ENCODE assay signal across 22 mouse cellular contexts in the genomic region with DNA sequence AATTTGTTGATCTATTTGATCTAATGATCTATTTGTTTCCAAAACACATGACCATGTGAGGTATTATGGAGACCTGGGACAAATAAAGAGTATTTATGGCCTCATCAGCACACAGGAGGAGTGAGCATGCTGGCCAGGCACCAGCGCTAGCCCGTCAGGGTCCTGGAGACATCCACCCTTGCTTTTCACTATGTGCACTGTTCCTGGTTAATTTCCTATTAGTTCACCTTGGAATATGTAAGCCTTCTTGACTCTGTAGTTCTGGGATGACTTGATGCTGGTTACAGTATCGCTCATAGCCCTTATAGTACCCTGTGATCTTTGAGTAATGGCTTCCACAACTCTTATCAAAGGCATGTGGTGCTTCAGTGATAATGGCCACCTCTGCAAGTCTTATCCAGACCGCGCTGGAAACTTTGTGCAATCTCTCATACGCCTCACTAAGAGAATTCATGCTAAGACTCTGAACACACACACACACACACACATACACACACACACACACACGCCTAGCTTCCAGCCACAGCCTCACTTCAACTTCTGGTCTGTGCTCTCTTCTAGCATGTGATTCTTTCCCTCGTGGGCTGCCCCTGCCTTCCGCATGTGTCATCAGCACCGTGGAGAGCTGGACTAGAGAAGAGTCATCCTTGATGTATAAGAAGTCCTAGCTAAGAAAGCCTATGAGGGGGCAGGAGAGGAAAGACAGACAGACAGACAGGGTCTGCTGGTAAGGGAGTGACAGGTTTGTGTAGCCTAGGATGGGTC. TPM values are rescaled to one million over a fixed set of nuclear protein-coding genes. Genes with fewer than 3 reads are reported as not detected.
DNase-seq lines count a peak whose midpoint lies in the region; ATAC-seq and TF ChIP-seq lines count a peak whose summit lies in the region.
"Had no signal": no experiment of that assay in that cellular context is flagged by ENCODE, and none has a peak within 500 bp of the region (broad histone marks: within the 10 kb centered on the region; RNA-seq: fewer than 3 reads in every experiment).

No protein-coding gene starts in this region.

- H3K4me1 ChIP-seq in lung, embryonic 14.5 days (ENCODE audit: insufficient read depth), result no peaks in the 10 kb centered on the region
- H3K4me1 ChIP-seq in stomach, postnatal 0 days (replicated peaks; ENCODE audit: control insufficient read depth, insufficient read depth), result no peaks in the 10 kb centered on the region
- H3K4me1 ChIP-seq: hindbrain, embryonic 10.5 days; midbrain, embryonic 15.5 days; neural tube, embryonic 15.5 days had no signal

- no peaks in the 10 kb centered on the region for H3K36me3 ChIP-seq in lung, embryonic 14.5 days (ENCODE audit: insufficient read depth)
- 0 out of 2 replicates have a peak, but pooled peaks cover 3% of the 10 kb centered on the region for H3K36me3 ChIP-seq in stomach, postnatal 0 days (ENCODE audit: control insufficient read depth, insufficient read depth, low read length)

- H3K4me2 ChIP-seq in lung, embryonic 14.5 days, result no peak overlapping the region
- H3K4me2 ChIP-seq in stomach, postnatal 0 days (replicated peaks; ENCODE audit: low read depth), result no peak overlapping the region
- H3K4me2 ChIP-seq: midbrain, embryonic 15.5 days; neural tube, embryonic 15.5 days had no signal

- H3K27ac ChIP-seq in lung, embryonic 14.5 days (ENCODE audit: low read depth), result no peak overlapping the region
- no peak overlapping the region for H3K27ac ChIP-seq in stomach, postnatal 0 days (replicated peaks)
- H3K27ac ChIP-seq: embryonic facial prominence, embryonic 10.5 days; hindbrain, embryonic 10.5 days; hindbrain, postnatal 0 days; macrophage; midbrain, embryonic 15.5 days; neural tube, embryonic 15.5 days had no signal

- TF ChIP-seq CTCF in lung, embryonic 14.5 days (IDR thresholded peaks at IDR 0.05; ENCODE audit: low read depth), result no peak
- TF ChIP-seq CTCF in stomach, postnatal 0 days (IDR thresholded peaks at IDR 0.05; ENCODE audit: low read depth), result no peak

- no peak overlapping the region for H3K4me3 ChIP-seq in lung, embryonic 14.5 days (ENCODE audit: low read depth, low read length)
- H3K4me3 ChIP-seq in stomach, postnatal 0 days (ENCODE audit: low read depth, low read length), result no peak overlapping the region
- H3K4me3 ChIP-seq: embryonic facial prominence, embryonic 10.5 days; hindbrain, embryonic 10.5 days; midbrain, embryonic 15.5 days; neural tube, embryonic 15.5 days had no signal

- no peak for DNase-seq in frontal cortex, postnatal 14 days (ENCODE audit: low spot score in 2 of 2)
- no peak for DNase-seq in lung, embryonic 14.5 days
- no peak for DNase-seq in lung, postnatal 10 days
- peak; percentile 8 for DNase-seq in c-Kit-positive CD71-positive TER-119-negative erythroid progenitor cells, embryonic 14.5 days (ENCODE audit: low read depth)
- DNase-seq in stomach, postnatal 0 days (ENCODE audit: low spot score), result no peak
- DNase-seq in layer of hippocampus, postnatal 25 days (ENCODE audit: extremely low spot score in 1 of 2, low spot score in 1 of 2), result no peak
- DNase-seq: B cell, adult 2 months; cerebellum, adult 9-10 months; heart, adult 18-20 months; kidney, adult 9 months; kidney, postnatal 25 days; lung, adult 18-20 months; right cerebral cortex, postnatal 14 days; thymus, adult 18-20 months; thymus, postnatal 4 days had no signal

- no peaks in the 10 kb centered on the region for H3K27me3 ChIP-seq in lung, embryonic 14.5 days (ENCODE audit: insufficient read depth, low read length)
- no peaks in the 10 kb centered on the region for H3K27me3 ChIP-seq in stomach, postnatal 0 days (ENCODE audit: control insufficient read depth, insufficient read depth, low read length)
- H3K27me3 ChIP-seq: midbrain, embryonic 15.5 days; neural tube, embryonic 15.5 days had no signal

- no peaks in the 10 kb centered on the region for H3K9me3 ChIP-seq in lung, embryonic 14.5 days (ENCODE audit: low read depth, low read length)
- no peaks in the 10 kb centered on the region for H3K9me3 ChIP-seq in stomach, postnatal 0 days (ENCODE audit: control insufficient read depth, low read length)
- H3K9me3 ChIP-seq: embryonic facial prominence, embryonic 10.5 days; hindbrain, embryonic 10.5 days; midbrain, embryonic 15.5 days; neural tube, embryonic 15.5 days had no signal

- WGBS in lung, embryonic 14.5 days, result 85% methylated on average over 10 of the region's 10 CpGs
- 86% methylated on average over 10 of the region's 10 CpGs for WGBS in stomach, postnatal 0 days

- ATAC-seq in frontal cortex, adult (ENCODE audit: low TSS enrichment), result 0 out of 2 replicates have a peak, but pooled peaks have one; percentile 25
- ATAC-seq in lung, embryonic 14.5 days (ENCODE audit: insufficient read depth), result peak; percentile 38; the same call in 1 of the 2 replicates
- 0 out of 2 replicates have a peak, but pooled peaks have one; percentile 12 for ATAC-seq in stomach, postnatal 0 days (ENCODE audit: low FRiP score, low TSS enrichment)
- ATAC-seq: hindbrain, postnatal 0 days; midbrain, embryonic 15.5 days had no signal

- no peak for TF ChIP-seq EP300 in stomach, postnatal 0 days (optimal IDR thresholded peaks at IDR 0.05)

- no peak overlapping the region for H3K9ac ChIP-seq in lung, embryonic 14.5 days
- no peak overlapping the region for H3K9ac ChIP-seq in stomach, postnatal 0 days (ENCODE audit: low read length)
- H3K9ac ChIP-seq: midbrain, embryonic 15.5 days; neural tube, embryonic 15.5 days had no signal

RNA-seq across cellular contexts. Expression of gene Pja2, which starts 57.2 kb away (rescaled TPM):
- 68.4 and 68.5 TPM in 2 replicates for polyA plus RNA-seq in lung, embryonic 14.5 days (2014; fragmentation: Nextera tagmentation; extraction: Ambion mirVana)
- polyA plus RNA-seq in stomach, postnatal 0 days (2015; fragmentation: Nextera tagmentation; extraction: Ambion mirVana), result 43.5 and 46.7 TPM in 2 replicates
- 100 to 1,000 TPM; 442 to 457 TPM for total RNA-seq in layer of hippocampus, postnatal 25 days (2021)
